Comparison of ENCODE assay signal across 16 mouse cellular contexts in genomic region chr9:32411507-32411906, GRCm38 (mm10). TPM values are rescaled to one million over a fixed set of nuclear protein-coding genes. Genes with fewer than 3 reads are reported as not detected.
"Had no signal": no experiment of that assay in that cellular context is flagged by ENCODE, and none has a peak within 500 bp of the region (broad histone marks: within the 10 kb centered on the region; RNA-seq: fewer than 3 reads in every experiment).

No protein-coding gene starts in this region.

- DNase-seq: left cerebral cortex, postnatal 4 days; lung, adult 2 months; lung, postnatal 36 days; right cerebral cortex, postnatal 14 days; thymus, postnatal 36 days had no signal

- ATAC-seq: hindbrain, postnatal 0 days; lung, postnatal 0 days; midbrain, embryonic 15.5 days had no signal

- H3K4me3 ChIP-seq: liver, embryonic 15.5 days; midbrain, embryonic 10.5 days; midbrain, embryonic 15.5 days; neural tube, embryonic 13.5 days had no signal

- H3K36me3 ChIP-seq: liver, embryonic 15.5 days; midbrain, embryonic 10.5 days; midbrain, embryonic 15.5 days; neural tube, embryonic 13.5 days had no signal

- H3K4me2 ChIP-seq: liver, embryonic 11.5 days; liver, embryonic 15.5 days; midbrain, embryonic 15.5 days; neural tube, embryonic 13.5 days had no signal

- H3K9me3 ChIP-seq: liver, embryonic 15.5 days; midbrain, embryonic 10.5 days; midbrain, embryonic 15.5 days; neural tube, embryonic 13.5 days had no signal

- H3K4me1 ChIP-seq: liver, embryonic 15.5 days had no signal

- H3K9ac ChIP-seq: liver, embryonic 15.5 days; midbrain, embryonic 15.5 days; neural tube, embryonic 13.5 days had no signal

- H3K27ac ChIP-seq: hindbrain, postnatal 0 days; liver, embryonic 15.5 days; midbrain, embryonic 10.5 days; midbrain, embryonic 15.5 days; neural tube, embryonic 13.5 days had no signal

RNA-seq across cellular contexts. Expression of gene Kcnj1, which starts 39.2 kb away (rescaled TPM):
- polyA plus RNA-seq: hindbrain, postnatal 0 days; intestine, embryonic 14.5 days; limb, embryonic 14.5 days; liver, embryonic 11.5 days; liver, embryonic 15.5 days; lung, adult 2 months; lung, postnatal 0 days; midbrain, embryonic 10.5 days; midbrain, embryonic 15.5 days; neural tube, embryonic 13.5 days; stomach, embryonic 16.5 days; thymus, postnatal 0 days had no signal
